Mouse (Mus musculus) neural tube, embryonic 14.5 days (tissue): Measurements from ENCODE around the gene Cd5. TPM values are rescaled to one million over a fixed set of nuclear protein-coding genes. Genes with fewer than 3 reads are reported as not detected.
A peak's percentile ranks its signal among the peaks of the same experiment; 100 is the strongest.

Source experiments
- ATAC-seq: fragments of 200-750 bp; cut with Nextera tagmentation; 2 replicates; pipeline ENCODE4 v1.8.0; 2017; ENCODE audit warnings: low read depth, mild to moderate bottlenecking, moderate TSS enrichment, moderate library complexity
- H3K27ac ChIP-seq: fragments of 300-500 bp; sonication (generic); 2 replicates; pipeline ENCODE4 v1.5.1; 2014; ENCODE audit warnings: low read depth, mild to moderate bottlenecking, control low read depth, low read length, moderate library complexity, mixed read lengths
- H3K27me3 ChIP-seq: fragments of 300-500 bp; sonication (generic); 2 replicates; pipeline ENCODE4 v1.6.1; 2014; ENCODE audit warnings: low read length; ENCODE audit not compliant: control insufficient read depth, insufficient read depth
- H3K36me3 ChIP-seq: fragments of 300-500 bp; sonication (generic); 2 replicates; pipeline ENCODE4 v1.6.1; 2014; ENCODE audit warnings: low read length, mixed read lengths; ENCODE audit not compliant: control insufficient read depth, insufficient read depth
- H3K4me1 ChIP-seq: fragments of 300-500 bp; sonication (generic); 2 replicates; pipeline ENCODE4 v1.6.1; 2014; ENCODE audit warnings: low read length; ENCODE audit not compliant: control insufficient read depth, insufficient read depth
- H3K4me2 ChIP-seq: fragments of 300-500 bp; sonication (generic); 2 replicates; pipeline ENCODE4 v1.6.1; 2014; ENCODE audit warnings: mild to moderate bottlenecking, low read depth, low read length, control low read depth
- H3K4me3 ChIP-seq: fragments of 300-500 bp; sonication (generic); 2 replicates; pipeline ENCODE4 v1.5.1; 2014; ENCODE audit warnings: low read depth, low read length, control low read depth, mixed read lengths
- H3K9ac ChIP-seq: fragments of 300-500 bp; sonication (generic); replicated peaks from 2 replicates; pipeline ENCODE4 v1.6.1; 2014; ENCODE audit warnings: low read depth, mild to moderate bottlenecking, control low read depth, low read length, mixed read lengths
- H3K9me3 ChIP-seq: fragments of 300-500 bp; sonication (generic); 2 replicates; pipeline ENCODE4 v1.6.1; 2016; ENCODE audit warnings: low read length; ENCODE audit not compliant: control insufficient read depth
- WGBS: fragments of 180-500 bp; shearing (Covaris S2); extraction: QIAGEN DNeasy Blood & Tissue Kit; methylation state at CpG from one replicate; pipeline ENCODE4 v1.1.7; 2014; 5-methylcytosine and 5-hydroxymethylcytosine counted together
- polyA plus RNA-seq: library from polyadenylated mRNA; unstranded; fragments of >200 nt; fragmentation: Nextera tagmentation; extraction: Ambion mirVana; gene quantifications from 2 replicates; pipeline ENCODE4 v1.2.1, GENCODE M21; 2014

Gene Cd5
- polyA plus RNA-seq, 1 experiment from 2014 or later = 0.44 TPM

- H3K9me3 ChIP-seq = no peaks in the 10 kb centered on the region
- no peak for ATAC-seq
- no peak overlapping the region for H3K27ac ChIP-seq
- no peaks in the 10 kb centered on the region for H3K36me3 ChIP-seq
- H3K4me1 ChIP-seq = peaks cover 29% of the 10 kb centered on the region
- no peak overlapping the region for H3K9ac ChIP-seq
- no peaks in the 10 kb centered on the region for H3K27me3 ChIP-seq
- WGBS = 86% methylated on average over 10 of the region's 10 CpGs
- no peak overlapping the region for H3K4me2 ChIP-seq
- H3K4me3 ChIP-seq = no peak overlapping the region
Measured at GRCm38 (mm10) chr19:10693926-10694682, 44.7 kb downstream of the Cd5 start.

DNA sequence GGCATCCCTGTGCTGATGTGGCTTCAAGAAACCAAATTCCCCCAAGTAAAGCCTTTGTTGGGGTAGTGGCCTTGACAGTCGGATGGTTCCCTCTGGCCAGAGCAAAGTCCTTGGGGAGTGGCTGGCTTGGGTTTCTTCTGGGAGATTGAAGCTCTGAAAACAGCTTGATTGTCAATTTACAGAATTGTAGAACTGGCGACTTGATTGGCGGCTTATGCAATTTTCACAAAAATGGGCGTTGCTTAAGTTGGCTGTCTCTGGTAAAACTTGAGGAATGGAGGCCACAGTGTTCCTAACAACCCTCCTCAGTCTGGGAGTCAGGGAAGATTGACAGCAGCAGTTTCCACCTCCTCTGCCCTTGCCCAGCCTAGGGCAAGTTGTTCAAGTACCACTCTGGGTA lies 46.4 kb downstream of the Cd5 start:
- no peaks in the 10 kb centered on the region for H3K36me3 ChIP-seq
- no peaks in the 10 kb centered on the region for H3K27me3 ChIP-seq
- WGBS = 90% methylated on average over 4 of the region's 4 CpGs
- no peak overlapping the region for H3K4me2 ChIP-seq
- ATAC-seq = no peak
- no peak overlapping the region for H3K9ac ChIP-seq
- H3K27ac ChIP-seq = no peak overlapping the region
- peaks cover 29% of the 10 kb centered on the region for H3K4me1 ChIP-seq
- no peak overlapping the region for H3K4me3 ChIP-seq
- no peaks in the 10 kb centered on the region for H3K9me3 ChIP-seq

DNA sequence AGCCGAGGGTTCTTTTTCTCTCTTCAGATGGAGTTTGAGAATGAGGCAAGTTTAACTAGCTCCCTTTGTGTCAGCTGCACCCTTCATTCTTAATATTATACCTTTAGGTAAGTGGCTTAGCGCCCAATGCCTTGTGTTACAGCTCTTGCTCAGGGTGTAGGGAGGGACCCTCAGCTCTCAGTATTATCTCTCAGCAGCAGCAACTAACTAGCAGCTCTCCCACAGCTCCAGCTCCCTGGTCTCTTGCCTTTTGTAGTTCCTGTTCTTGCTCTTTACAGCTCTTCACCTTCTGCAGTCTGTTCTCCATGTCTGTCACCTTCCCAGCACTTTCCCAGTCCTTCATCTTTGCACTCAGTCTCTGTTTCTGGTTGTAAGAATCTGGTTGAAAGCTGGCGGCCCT lies 47.1 kb downstream of the Cd5 start:
- Histone ChIP-seq H3K27me3 (no peaks in the 10 kb centered on the region), H3K9ac (no peak overlapping the region), H3K27ac (no peak overlapping the region), H3K36me3 (no peaks in the 10 kb centered on the region), H3K4me1 (peaks cover 29% of the 10 kb centered on the region), H3K9me3 (no peaks in the 10 kb centered on the region), H3K4me2 (no peak overlapping the region), H3K4me3 (no peak overlapping the region)
- no peak for ATAC-seq
- 79% methylated on average over 3 of the region's 3 CpGs for WGBS

- Histone ChIP-seq H3K9me3 (no peaks in the 10 kb centered on the region), H3K4me1 (peaks cover 25% of the 10 kb centered on the region), H3K4me3 (no peak overlapping the region), H3K4me2 (no peak overlapping the region), H3K27me3 (no peaks in the 10 kb centered on the region), H3K27ac (no peak overlapping the region), H3K36me3 (no peaks in the 10 kb centered on the region), H3K9ac (no peak overlapping the region)
- WGBS = 93% methylated on average over 4 of the region's 4 CpGs
- no peak for ATAC-seq
Measured at GRCm38 (mm10) chr19:10691121-10691520, 47.7 kb downstream of the Cd5 start.

GRCm38 (mm10) chr19:10690336-10690735 lies 48.5 kb downstream of the Cd5 start:
- Histone ChIP-seq H3K4me3 (0 out of 2 replicates have a peak overlapping the region, but pooled peaks have one; percentile 77), H3K4me2 (peak overlapping the region; percentile 84; the same call in 1 of the 2 replicates), H3K9me3 (no peaks in the 10 kb centered on the region), H3K4me1 (peaks cover 18% of the 10 kb centered on the region), H3K36me3 (no peaks in the 10 kb centered on the region), H3K27ac (no peak overlapping the region), H3K27me3 (no peaks in the 10 kb centered on the region), H3K9ac (no peak overlapping the region; the same call in 1 of the 2 replicates)
- 88% methylated on average over 3 of the region's 3 CpGs for WGBS
- no peak for ATAC-seq

DNA sequence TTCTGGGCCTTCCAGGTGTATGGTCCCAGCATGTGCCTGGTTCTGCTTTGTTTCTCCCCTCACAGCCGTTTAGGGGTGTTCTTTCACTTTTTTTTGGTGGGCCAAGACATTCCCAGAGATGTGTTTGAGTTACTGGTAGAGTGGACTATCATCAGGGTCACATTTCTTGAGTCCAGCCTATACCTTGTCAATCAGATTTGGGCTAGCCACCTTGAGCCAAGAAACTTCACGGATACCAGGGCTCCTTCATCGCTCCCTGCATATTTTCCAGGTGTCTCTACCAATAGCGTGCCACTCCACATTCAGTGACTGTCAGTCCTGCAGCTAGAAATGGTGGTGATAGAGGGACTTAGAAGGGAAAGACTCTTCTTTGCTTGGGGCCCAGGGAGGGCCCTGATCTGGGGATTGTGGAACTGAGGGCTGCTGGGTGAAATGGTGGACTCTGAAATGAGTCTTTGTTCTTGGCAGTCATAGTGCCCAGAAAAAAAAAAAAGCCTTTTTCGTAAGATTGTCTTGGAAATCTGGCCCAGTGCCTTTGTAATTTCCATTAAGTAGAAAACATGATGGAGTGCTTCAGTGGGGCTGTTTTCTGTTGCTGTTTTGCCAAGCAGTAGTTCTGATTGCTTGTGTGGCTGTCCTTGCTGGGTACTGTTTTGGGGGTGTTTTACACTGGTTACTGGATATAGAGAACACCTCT lies 49.2 kb downstream of the Cd5 start:
- Histone ChIP-seq H3K27me3 (no peaks in the 10 kb centered on the region), H3K27ac (peak overlapping the region; percentile 97), H3K4me3 (peak overlapping the region; percentile 77), H3K4me2 (peak overlapping the region; percentile 84), H3K36me3 (no peaks in the 10 kb centered on the region), H3K9ac (peak overlapping the region; percentile 88), H3K4me1 (peaks cover 15% of the 10 kb centered on the region), H3K9me3 (no peaks in the 10 kb centered on the region)
- WGBS = 39% methylated on average over 5 of the region's 5 CpGs
- ATAC-seq = peak; percentile 0; the same call in 1 of the 2 replicates

GRCm38 (mm10) chr19:10688537-10689352 lies 50.1 kb downstream of the Cd5 start, which contains the start of gene Vps37c:
Gene Vps37c (plus strand): TSS chr19:10688735.
- Histone ChIP-seq H3K9me3 (no peaks in the 10 kb centered on the region), H3K4me1 (peaks cover 15% of the 10 kb centered on the region), H3K4me2 (peak within 1 kb of the TSS; percentile 84), H3K4me3 (peak within 1 kb of the TSS; percentile 77), H3K27me3 (no peaks in the 10 kb centered on the region), H3K9ac (peak within 1 kb of the TSS; percentile 88), H3K27ac (peak within 1 kb of the TSS; percentile 97), H3K36me3 (no peaks in the 10 kb centered on the region)
- ATAC-seq = peak; percentile 92
- under 1% methylated on average over 74 of the region's 74 CpGs for WGBS

DNA sequence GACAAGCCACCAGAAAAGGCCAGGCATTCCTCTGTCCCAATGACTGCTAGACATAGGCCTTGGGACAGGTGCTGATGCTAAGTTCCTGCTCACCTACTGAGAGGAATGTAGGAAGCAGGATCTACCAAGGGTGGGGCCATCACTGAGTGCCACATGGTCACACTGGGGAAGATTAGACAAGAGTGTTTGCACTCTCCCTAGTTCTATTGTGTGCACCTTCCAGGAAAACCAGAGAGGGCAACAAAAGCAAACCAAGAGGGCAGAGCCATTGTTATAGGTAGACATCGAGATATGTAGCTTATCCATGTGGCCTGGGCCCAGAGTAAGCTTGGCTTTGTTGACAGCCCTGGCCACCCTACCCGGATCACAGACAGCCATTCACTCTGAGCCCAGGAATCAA lies 53.1 kb downstream of the Cd5 start:
- ATAC-seq = no peak
- 82% methylated on average over 2 of the region's 2 CpGs for WGBS

More for the DNA sequence above, 53.1 kb downstream of the Cd5 start:
- Histone ChIP-seq H3K4me3 (no peak overlapping the region), H3K27ac (no peak overlapping the region), H3K36me3 (no peaks in the 10 kb centered on the region), H3K4me2 (no peak overlapping the region), H3K9ac (no peak overlapping the region), H3K4me1 (peaks cover 15% of the 10 kb centered on the region), H3K27me3 (no peaks in the 10 kb centered on the region), H3K9me3 (no peaks in the 10 kb centered on the region)
